Mouse (Mus musculus): ENCODE data around the gene Zfp11. TPM values are rescaled to one million over a fixed set of nuclear protein-coding genes. Genes with fewer than 3 reads are reported as not detected.

The Zfp11 gene
- total RNA-seq (2014; rRNA removed), result 5.1 and 5.3 TPM in 2 replicates
- 4.5 and 4.7 TPM in 2 replicates for polyA plus RNA-seq (2015; fragmentation: Nextera tagmentation; extraction: Ambion mirVana)

GRCm38 (mm10) chr5:129670036-129670458, at the start of gene Zfp11:
Gene Zfp11, minus strand, starts transcription at chr5:129670099.
- WGBS, result under 1% methylated on average over 23 of the region's 23 CpGs

GRCm38 (mm10) chr5:129717016-129717415, 47.1 kb upstream of the Zfp11 start:
- H3K9me3 ChIP-seq (ENCODE audit: low read length), result no peaks in the 10 kb centered on the region
- peak; percentile 35; the same call in 1 of the 2 replicates for TF ChIP-seq CTCF (IDR thresholded peaks at IDR 0.05)
- no peak overlapping the region for H3K4me3 ChIP-seq (ENCODE audit: low read depth, low read length)
- H3K27me3 ChIP-seq (ENCODE audit: insufficient read depth, low read length), result no peaks in the 10 kb centered on the region; the same call in 1 of the 2 replicates
- 84% methylated on average over 9 of the region's 9 CpGs for WGBS
- H3K9ac ChIP-seq (replicated peaks; ENCODE audit: low read length, poor library complexity, severe bottlenecking), result no peak overlapping the region
- H3K4me2 ChIP-seq (ENCODE audit: low read depth, low read length, poor library complexity, severe bottlenecking), result no peak overlapping the region
- ATAC-seq (ENCODE audit: low FRiP score) (no peak), DNase-seq (ENCODE audit: low spot score) (no peak)
- no peak overlapping the region for H3K27ac ChIP-seq (ENCODE audit: low read depth, low read length)
- H3K4me1 ChIP-seq (ENCODE audit: insufficient read depth, low read length), result peaks cover 3% of the 10 kb centered on the region; the same call in 1 of the 2 replicates
- H3K36me3 ChIP-seq (ENCODE audit: insufficient read depth, low read length), result peaks cover 25% of the 10 kb centered on the region

More at GRCm38 (mm10) chr5:129670036-129670458, at the start of gene Zfp11:
- H3K9me3 ChIP-seq (ENCODE audit: low read length), result 0 out of 2 replicates have a peak, but pooled peaks cover 1% of the 10 kb centered on the region
- H3K36me3 ChIP-seq (ENCODE audit: insufficient read depth, low read length), result no peaks in the 10 kb centered on the region
- no peaks in the 10 kb centered on the region for H3K27me3 ChIP-seq (ENCODE audit: insufficient read depth, low read length)
- peak within 1 kb of the TSS; percentile 73 for H3K27ac ChIP-seq (ENCODE audit: low read depth, low read length)
- no peak for TF ChIP-seq CTCF (IDR thresholded peaks at IDR 0.05)
- H3K4me2 ChIP-seq (ENCODE audit: low read depth, low read length, poor library complexity, severe bottlenecking), result peak within 1 kb of the TSS; percentile 85
- 0 out of 2 replicates have a peak, but pooled peaks cover 6% of the 10 kb centered on the region for H3K4me1 ChIP-seq (ENCODE audit: insufficient read depth, low read length)
- ATAC-seq (ENCODE audit: low FRiP score), result peak; percentile 73; the same call in 1 of the 2 replicates
- H3K9ac ChIP-seq (replicated peaks; ENCODE audit: low read length, poor library complexity, severe bottlenecking), result peak within 1 kb of the TSS; percentile 83
- DNase-seq (ENCODE audit: low spot score), result peak; percentile 87
- H3K4me3 ChIP-seq (ENCODE audit: low read depth, low read length), result peak within 1 kb of the TSS; percentile 80

GRCm38 (mm10) chr5:129715326-129715861, 45.5 kb upstream of the Zfp11 start, which contains the start of gene Mrps17:
Gene Mrps17, plus strand, starts transcription at chr5:129715497.
- Histone ChIP-seq H3K9ac (replicated peaks; ENCODE audit: low read length, poor library complexity, severe bottlenecking) (peak within 1 kb of the TSS; percentile 86), H3K9me3 (ENCODE audit: low read length) (no peaks in the 10 kb centered on the region), H3K4me2 (ENCODE audit: low read depth, low read length, poor library complexity, severe bottlenecking) (peak within 1 kb of the TSS; percentile 71), H3K36me3 (ENCODE audit: insufficient read depth, low read length) (peaks cover 25% of the 10 kb centered on the region), H3K27me3 (ENCODE audit: insufficient read depth, low read length) (no peaks in the 10 kb centered on the region; the same call in 1 of the 2 replicates), H3K27ac (ENCODE audit: low read depth, low read length) (peak within 1 kb of the TSS; percentile 65), H3K4me3 (ENCODE audit: low read depth, low read length) (peak within 1 kb of the TSS; percentile 76), H3K4me1 (ENCODE audit: insufficient read depth, low read length) (peaks cover 3% of the 10 kb centered on the region; the same call in 1 of the 2 replicates)
- under 1% methylated on average over 33 of the region's 33 CpGs for WGBS
- ATAC-seq (ENCODE audit: low FRiP score) (peak; percentile 94), DNase-seq (ENCODE audit: low spot score) (peak; percentile 97)
- TF ChIP-seq CTCF (IDR thresholded peaks at IDR 0.05), result peak; percentile 26; the same call in 1 of the 2 replicates

GRCm38 (mm10) chr5:129708412-129708811, 38.5 kb upstream of the Zfp11 start, which contains the start of gene Sept14:
Gene Sept14, minus strand, starts transcription at chr5:129708512.
- H3K4me1 ChIP-seq (ENCODE audit: insufficient read depth, low read length), result no peaks in the 10 kb centered on the region
- TF ChIP-seq CTCF (IDR thresholded peaks at IDR 0.05), result no peak
- no peak for DNase-seq (ENCODE audit: low spot score)
- no peak for ATAC-seq (ENCODE audit: low FRiP score)
- H3K27me3 ChIP-seq (ENCODE audit: insufficient read depth, low read length), result no peaks in the 10 kb centered on the region; the same call in 1 of the 2 replicates
- no peak within 1 kb of the TSS for H3K27ac ChIP-seq (ENCODE audit: low read depth, low read length)
- H3K4me3 ChIP-seq (ENCODE audit: low read depth, low read length), result no peak within 1 kb of the TSS
- no peak within 1 kb of the TSS for H3K9ac ChIP-seq (replicated peaks; ENCODE audit: low read length, poor library complexity, severe bottlenecking)
- H3K4me2 ChIP-seq (ENCODE audit: low read depth, low read length, poor library complexity, severe bottlenecking), result no peak within 1 kb of the TSS
- WGBS, result 56% methylated on average over 2 of the region's 2 CpGs
- no peaks in the 10 kb centered on the region for H3K36me3 ChIP-seq (ENCODE audit: insufficient read depth, low read length)
- H3K9me3 ChIP-seq (ENCODE audit: low read length), result no peaks in the 10 kb centered on the region

- Histone ChIP-seq H3K36me3 (ENCODE audit: insufficient read depth, low read length) (no peaks in the 10 kb centered on the region), H3K4me2 (ENCODE audit: low read depth, low read length, poor library complexity, severe bottlenecking) (no peak overlapping the region), H3K27me3 (ENCODE audit: insufficient read depth, low read length) (no peaks in the 10 kb centered on the region), H3K9me3 (ENCODE audit: low read length) (no peaks in the 10 kb centered on the region), H3K27ac (ENCODE audit: low read depth, low read length) (no peak overlapping the region), H3K4me3 (ENCODE audit: low read depth, low read length) (no peak overlapping the region), H3K4me1 (ENCODE audit: insufficient read depth, low read length) (no peaks in the 10 kb centered on the region), H3K9ac (replicated peaks; ENCODE audit: low read length, poor library complexity, severe bottlenecking) (no peak overlapping the region)
- DNase-seq (ENCODE audit: low spot score) (no peak), ATAC-seq (ENCODE audit: low FRiP score) (no peak)
- no peak for TF ChIP-seq CTCF (IDR thresholded peaks at IDR 0.05)
Observed at GRCm38 (mm10) chr5:129703368-129703767, 33.5 kb upstream of the Zfp11 start.

- Histone ChIP-seq H3K4me1 (ENCODE audit: insufficient read depth, low read length) (no peaks in the 10 kb centered on the region), H3K36me3 (ENCODE audit: insufficient read depth, low read length) (no peaks in the 10 kb centered on the region), H3K27ac (ENCODE audit: low read depth, low read length) (no peak overlapping the region), H3K4me3 (ENCODE audit: low read depth, low read length) (no peak overlapping the region), H3K9ac (replicated peaks; ENCODE audit: low read length, poor library complexity, severe bottlenecking) (no peak overlapping the region), H3K4me2 (ENCODE audit: low read depth, low read length, poor library complexity, severe bottlenecking) (no peak overlapping the region), H3K27me3 (ENCODE audit: insufficient read depth, low read length) (no peaks in the 10 kb centered on the region), H3K9me3 (ENCODE audit: low read length) (no peaks in the 10 kb centered on the region)
- TF ChIP-seq CTCF (IDR thresholded peaks at IDR 0.05), result no peak
- ATAC-seq (ENCODE audit: low FRiP score) (no peak), DNase-seq (ENCODE audit: low spot score) (no peak)
- 69% methylated on average over 1 of the region's 1 CpGs for WGBS
Observed at GRCm38 (mm10) chr5:129701706-129702105, 31.8 kb upstream of the Zfp11 start.

All from midbrain, postnatal 0 days (tissue).